Mouse (Mus musculus): ENCODE results near the gene Nfe2.

DNA sequence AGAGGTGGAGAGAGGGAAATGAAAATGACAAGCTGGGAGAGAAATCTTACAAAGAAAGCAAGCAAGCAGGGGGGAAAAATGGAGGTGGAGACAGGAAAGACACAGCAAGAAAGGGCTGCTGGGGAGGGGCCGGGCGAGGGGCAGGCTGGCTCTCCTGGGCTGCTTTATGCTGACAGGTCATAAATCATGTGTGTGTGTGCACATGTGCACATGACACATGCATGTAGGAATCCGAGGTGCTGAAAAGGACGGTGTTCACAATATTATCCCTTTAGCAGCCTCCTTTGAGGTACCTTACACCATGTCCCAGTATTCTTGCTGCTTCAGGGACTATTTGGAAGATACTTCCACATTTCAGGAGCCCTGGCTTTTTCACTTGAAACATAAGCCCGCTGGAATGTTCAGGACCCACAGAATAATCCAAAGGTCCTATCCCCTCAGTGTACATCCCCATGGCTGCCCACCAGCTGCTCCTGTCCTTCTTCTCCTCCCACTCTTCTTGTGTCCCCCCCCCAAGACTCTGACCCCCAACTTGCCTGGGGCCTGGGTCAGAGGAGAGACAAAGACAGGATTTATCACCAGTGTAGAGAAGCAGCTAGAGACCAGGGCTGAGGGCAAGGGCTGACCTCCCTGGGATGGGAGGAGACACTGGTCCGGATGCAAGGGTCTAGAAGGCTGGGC, 44.3 kb upstream of the Nfe2 start:
- TF ChIP-seq CTCF (IDR thresholded peaks at IDR 0.05; ENCODE audit: control insufficient read depth, insufficient read depth, insufficient replicate concordance, low read depth, low read length) (no peak), POLR2A (IDR thresholded peaks at IDR 0.05; ENCODE audit: control insufficient read depth, low read depth, low read length) (no peak)

Measured in testis, adult 2 months (tissue).